Mouse (Mus musculus): Measurements from ENCODE around the gene Mtg2. TPM values are rescaled to one million over a fixed set of nuclear protein-coding genes. Genes with fewer than 3 reads are reported as not detected.

The Mtg2 gene
- total RNA-seq, 2 experiments from 2014 or later, result 19.2 to 22.7 TPM

GRCm38 (mm10) chr2:180041577-180042255 is 28.7 kb upstream of the Mtg2 start:
- peak in 1 of 2 experiments; percentile 37 for DNase-seq (ENCODE audit: low spot score in 2 of 2)
- no peak for TF ChIP-seq CTCF (conservative IDR thresholded peaks at IDR 0.05)
- Histone ChIP-seq H3K27ac (peak overlapping the region; percentile 98), H3K4me3 (peak overlapping the region; percentile 76)

- Histone ChIP-seq H3K4me3 (peak within 1 kb of the TSS; percentile 76), H3K27ac (peak within 1 kb of the TSS; percentile 98)
- peak; percentile 67 for TF ChIP-seq CTCF (conservative IDR thresholded peaks at IDR 0.05)
- peak; percentile 87 to 91 for DNase-seq (ENCODE audit: low spot score in 2 of 2)
These were observed 28.0 kb upstream of the Mtg2 start, which contains the start of the genes Psma7 and Ss18l1 for GRCm38 (mm10) chr2:180042256-180042857. Psma7 (minus strand) TSS chr2:180042433. Ss18l1 (plus strand) TSS chr2:180042509.

GRCm38 (mm10) chr2:180042858-180043515 is 27.4 kb upstream of the Mtg2 start:
- no peak for TF ChIP-seq CTCF (conservative IDR thresholded peaks at IDR 0.05)

GRCm38 (mm10) chr2:180045283-180045682 is 25.1 kb upstream of the Mtg2 start:
- TF ChIP-seq CTCF (conservative IDR thresholded peaks at IDR 0.05), result peak; percentile 79
- Histone ChIP-seq H3K27ac (no peak overlapping the region), H3K4me3 (no peak overlapping the region)
- DNase-seq (ENCODE audit: low spot score in 2 of 2), result peak in 1 of 2 experiments; percentile 35

More at GRCm38 (mm10) chr2:180042858-180043515, 27.4 kb upstream of the Mtg2 start:
- DNase-seq (ENCODE audit: low spot score in 2 of 2), result peak; percentile 54 to 75
- Histone ChIP-seq H3K4me3 (peak overlapping the region; percentile 76), H3K27ac (peak overlapping the region; percentile 98)

- Histone ChIP-seq H3K4me3 (no peak overlapping the region), H3K27ac (peak overlapping the region; percentile 90)
- TF ChIP-seq CTCF (conservative IDR thresholded peaks at IDR 0.05), result no peak
- DNase-seq (ENCODE audit: low spot score in 2 of 2), result no peak
These were observed 22.8 kb upstream of the Mtg2 start for GRCm38 (mm10) chr2:180047580-180047979.

GRCm38 (mm10) chr2:180047980-180048635 is 22.3 kb upstream of the Mtg2 start:
- no peak for TF ChIP-seq CTCF (conservative IDR thresholded peaks at IDR 0.05)
- Histone ChIP-seq H3K4me3 (no peak overlapping the region; the same call in 1 of the 2 replicates), H3K27ac (peak overlapping the region; percentile 90)
- peak; percentile 58 to 74 for DNase-seq (ENCODE audit: low spot score in 2 of 2)

- no peak overlapping the region for H3K4me3 ChIP-seq
- peak; percentile 69 to 84 for DNase-seq (ENCODE audit: low spot score in 2 of 2)
- H3K27ac ChIP-seq, result 0 out of 2 replicates have a peak overlapping the region, but pooled peaks have one; percentile 4
- peak; percentile 85 for TF ChIP-seq CTCF (conservative IDR thresholded peaks at IDR 0.05)
These were observed 19.4 kb upstream of the Mtg2 start for GRCm38 (mm10) chr2:180050986-180051385.

GRCm38 (mm10) chr2:180051986-180052733 is 18.2 kb upstream of the Mtg2 start:
- no peak for DNase-seq (ENCODE audit: low spot score in 2 of 2)
- Histone ChIP-seq H3K27ac (no peak overlapping the region), H3K4me3 (no peak overlapping the region)
- TF ChIP-seq CTCF (conservative IDR thresholded peaks at IDR 0.05), result peak; percentile 70

GRCm38 (mm10) chr2:180053001-180053400 is 17.4 kb upstream of the Mtg2 start:
- TF ChIP-seq CTCF (conservative IDR thresholded peaks at IDR 0.05), result no peak
- H3K27ac ChIP-seq, result no peak overlapping the region
- DNase-seq (ENCODE audit: low spot score in 2 of 2), result no peak
- no peak overlapping the region for H3K4me3 ChIP-seq

GRCm38 (mm10) chr2:180063338-180064131 is 6.9 kb upstream of the Mtg2 start:
- Histone ChIP-seq H3K4me3 (no peak overlapping the region), H3K27ac (no peak overlapping the region)
- no peak for TF ChIP-seq CTCF (conservative IDR thresholded peaks at IDR 0.05)
- DNase-seq (ENCODE audit: low spot score in 2 of 2), result no peak

GRCm38 (mm10) chr2:180069770-180070480 is 463 bp upstream of the Mtg2 start:
- DNase-seq (ENCODE audit: low spot score in 2 of 2), result no peak
- Histone ChIP-seq H3K27ac (peak overlapping the region; percentile 93), H3K4me3 (peak overlapping the region; percentile 98)
- no peak for TF ChIP-seq CTCF (conservative IDR thresholded peaks at IDR 0.05)
